Mouse (Mus musculus) ES-E14 (cell line): Measurements from ENCODE around the gene Hnrnpl.
A peak's percentile ranks its signal among the peaks of the same experiment; 100 is the strongest.

ENCODE experiments used
- CHD2 ChIP-seq: IDR thresholded peaks from 2 replicates; pipeline ENCODE4 v1.6.1; 2014; ENCODE audit warnings: mild to moderate bottlenecking, low read depth, low read length, inconsistent platforms
- HCFC1 ChIP-seq: IDR thresholded peaks from 2 replicates; pipeline ENCODE4 v1.6.1; 2012; ENCODE audit warnings: low read length, inconsistent platforms, borderline replicate concordance; ENCODE audit not compliant: insufficient read depth
- ZC3H11A ChIP-seq: IDR thresholded peaks from 2 replicates; pipeline ENCODE4 v1.6.1; 2012; ENCODE audit warnings: low read depth, mild to moderate bottlenecking, inconsistent platforms, low read length, borderline replicate concordance
- ZNF384 ChIP-seq: IDR thresholded peaks from 2 replicates; pipeline ENCODE4 v1.6.1; 2012; ENCODE audit warnings: low read depth, low read length, inconsistent platforms

- TF ChIP-seq ZNF384 (peak; percentile 96), CHD2 (no peak), ZC3H11A (no peak), HCFC1 (no peak)
These were observed 2.9 kb downstream of the Hnrnpl start for GRCm38 (mm10) chr7:28811228-28811627.
